Mouse (Mus musculus): ENCODE measurements around the gene Dynll2. TPM values are rescaled to one million over a fixed set of nuclear protein-coding genes. Genes with fewer than 3 reads are reported as not detected.

Gene Dynll2
- polyA plus RNA-seq, 1 experiment from 2014 or later: 29.1 TPM

DNA sequence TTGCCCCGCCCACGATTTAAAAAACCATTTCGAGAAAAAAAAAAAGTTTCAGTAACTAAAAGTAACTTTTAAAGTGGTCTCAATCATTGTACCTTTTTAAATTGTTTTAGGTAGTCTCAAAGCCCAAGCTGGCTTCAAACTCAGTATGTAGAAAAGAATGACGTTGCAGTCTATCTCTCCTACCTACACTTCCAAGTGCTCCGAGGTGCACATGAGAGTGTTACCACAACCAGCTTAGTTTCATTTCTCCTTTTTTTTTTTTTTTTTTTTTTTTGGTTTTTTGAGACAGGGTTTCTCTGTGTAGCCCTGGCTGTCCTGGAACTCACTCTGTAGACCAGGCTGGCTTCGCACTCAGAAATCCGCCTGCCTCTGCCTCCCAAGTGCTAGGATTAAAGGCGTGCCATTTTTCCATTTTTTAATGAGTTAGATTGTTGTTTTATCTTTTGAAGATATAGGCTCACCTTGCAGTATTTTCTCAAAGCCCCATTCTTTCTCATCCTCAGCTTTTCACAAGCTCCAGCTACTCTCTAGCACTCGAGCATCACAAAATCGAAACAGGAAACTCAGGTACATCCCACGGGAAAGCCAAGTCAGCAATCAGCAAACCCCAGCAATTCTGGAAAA lies 25.4 kb upstream of the Dynll2 start:
- H3K4me3 ChIP-seq: no peak overlapping the region
- H3K36me3 ChIP-seq: no peaks in the 10 kb centered on the region
- no peak overlapping the region for H3K27ac ChIP-seq (replicated peaks)
- no peaks in the 10 kb centered on the region for H3K9me3 ChIP-seq (replicated peaks)
- DNase-seq (ENCODE audit: low spot score): no peak
- H3K27me3 ChIP-seq (ENCODE audit: low read depth, poor library complexity, severe bottlenecking): peaks cover 3% of the 10 kb centered on the region; the same call in 1 of the 2 replicates
- peaks cover 15% of the 10 kb centered on the region for H3K4me1 ChIP-seq
- 93% methylated on average over 11 of the region's 11 CpGs for WGBS

DNA sequence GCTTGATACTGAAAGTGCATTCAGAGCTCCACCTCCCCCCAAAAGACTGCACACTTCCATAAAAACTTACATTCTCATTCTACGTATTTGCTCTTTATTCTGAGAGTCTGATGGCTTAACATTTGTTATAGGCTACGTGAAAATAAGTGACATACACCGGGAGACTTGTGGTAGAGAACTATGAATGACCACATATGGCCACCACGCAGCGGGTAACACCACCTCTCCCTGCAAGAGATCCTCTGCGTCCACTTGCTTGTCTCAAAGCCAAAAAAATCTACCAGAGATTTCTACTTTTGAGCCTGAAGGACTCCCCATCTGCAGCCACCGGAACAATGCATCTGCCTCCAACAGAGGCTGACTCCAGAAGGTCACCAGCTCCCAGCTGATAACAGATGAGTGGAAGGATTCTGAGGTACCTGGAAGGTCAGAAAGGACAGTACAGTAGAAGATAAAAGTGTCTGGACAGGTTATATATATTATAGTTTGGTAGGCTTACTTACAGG lies 24.6 kb upstream of the Dynll2 start:
- H3K36me3 ChIP-seq: no peaks in the 10 kb centered on the region
- WGBS: 93% methylated on average over 7 of the region's 7 CpGs
- H3K4me3 ChIP-seq: no peak overlapping the region

DNA sequence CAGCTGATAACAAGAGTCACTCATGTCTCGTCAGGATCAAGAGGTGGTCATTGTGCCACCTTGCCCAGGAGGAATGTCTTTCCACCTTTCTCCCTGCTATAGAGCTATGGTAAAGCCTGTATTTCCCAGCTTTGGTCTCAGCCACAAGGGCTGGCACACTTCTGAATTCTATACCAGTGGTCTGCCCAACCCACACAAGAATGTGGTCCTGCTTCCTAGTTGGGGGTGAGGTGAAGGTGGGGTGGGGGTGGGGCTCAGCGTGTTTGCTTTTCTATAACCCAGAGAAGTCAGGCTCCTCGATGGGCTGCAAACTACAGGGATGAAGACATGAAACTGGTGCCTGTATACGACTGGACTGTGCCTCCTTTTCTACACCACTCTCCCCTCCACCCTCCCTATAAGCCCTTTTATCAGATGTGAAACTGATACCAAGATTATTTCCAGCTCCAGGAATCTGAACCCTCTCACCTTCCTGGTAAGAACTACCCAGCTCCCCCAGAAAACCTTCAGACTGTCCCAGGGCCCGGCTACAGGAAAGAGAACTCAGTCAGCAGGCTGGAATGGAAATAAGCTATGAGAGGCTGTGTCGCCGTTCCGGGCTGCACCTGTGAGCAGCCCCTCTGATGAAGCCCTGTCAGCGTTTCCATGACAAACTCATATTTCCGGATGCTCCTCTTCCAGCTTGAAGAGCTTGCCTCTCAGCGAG lies 24.0 kb upstream of the Dynll2 start:
- H3K27me3 ChIP-seq (ENCODE audit: low read depth, poor library complexity, severe bottlenecking): peaks cover 3% of the 10 kb centered on the region; the same call in 1 of the 2 replicates
- peaks cover 15% of the 10 kb centered on the region for H3K4me1 ChIP-seq
- no peaks in the 10 kb centered on the region for H3K36me3 ChIP-seq
- H3K9me3 ChIP-seq (replicated peaks): no peaks in the 10 kb centered on the region
- no peak overlapping the region for H3K4me3 ChIP-seq
- H3K27ac ChIP-seq (replicated peaks): no peak overlapping the region
- WGBS: 84% methylated on average over 11 of the region's 11 CpGs
- no peak for DNase-seq (ENCODE audit: low spot score)

More for the DNA sequence above, 24.6 kb upstream of the Dynll2 start:
- Histone ChIP-seq H3K4me1 (peaks cover 15% of the 10 kb centered on the region), H3K9me3 (replicated peaks) (no peaks in the 10 kb centered on the region), H3K27ac (replicated peaks) (no peak overlapping the region), H3K27me3 (ENCODE audit: low read depth, poor library complexity, severe bottlenecking) (peaks cover 3% of the 10 kb centered on the region; the same call in 1 of the 2 replicates)
- DNase-seq (ENCODE audit: low spot score): no peak

DNA sequence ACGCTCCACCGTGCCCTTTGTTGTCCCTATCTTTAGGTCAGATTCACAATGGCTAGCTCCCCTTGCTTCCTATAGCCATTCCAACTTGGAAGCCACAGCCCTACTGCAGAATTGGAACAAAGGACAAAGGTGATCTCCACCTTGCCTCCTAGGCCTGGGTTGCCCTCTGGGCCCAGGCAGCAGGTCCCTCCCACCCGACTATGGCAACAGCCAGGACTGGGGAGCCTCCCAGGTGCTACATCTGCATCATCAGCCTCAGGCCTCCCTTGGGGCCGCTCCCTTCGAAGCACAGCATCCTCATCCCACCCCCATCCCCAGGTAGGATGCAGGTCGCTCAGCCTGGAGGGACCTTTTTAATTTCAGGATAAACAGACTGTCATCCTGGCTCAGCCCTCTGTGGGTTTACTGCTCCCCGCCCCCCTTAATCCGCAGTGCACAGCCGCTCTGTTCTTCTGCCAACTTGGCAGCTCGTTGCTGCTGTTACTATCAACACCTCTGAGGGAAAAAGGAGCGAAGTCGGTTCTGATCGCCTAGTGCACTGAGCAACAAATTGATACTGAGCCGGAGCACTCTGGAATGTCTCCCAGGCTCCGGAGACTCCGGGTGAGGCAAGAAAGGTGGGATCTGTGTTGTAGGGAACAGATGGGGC lies 22.3 kb upstream of the Dynll2 start:
- H3K4me3 ChIP-seq: peak overlapping the region; percentile 21; the same call in 1 of the 2 replicates
- DNase-seq (ENCODE audit: low spot score): no peak
- no peaks in the 10 kb centered on the region for H3K36me3 ChIP-seq
- peak overlapping the region; percentile 64; the same call in 1 of the 2 replicates for H3K27ac ChIP-seq (replicated peaks)
- WGBS: 23% methylated on average over 16 of the region's 16 CpGs
- peaks cover 3% of the 10 kb centered on the region; the same call in 1 of the 2 replicates for H3K27me3 ChIP-seq (ENCODE audit: low read depth, poor library complexity, severe bottlenecking)
- peaks cover 15% of the 10 kb centered on the region for H3K4me1 ChIP-seq
- no peaks in the 10 kb centered on the region for H3K9me3 ChIP-seq (replicated peaks)

DNA sequence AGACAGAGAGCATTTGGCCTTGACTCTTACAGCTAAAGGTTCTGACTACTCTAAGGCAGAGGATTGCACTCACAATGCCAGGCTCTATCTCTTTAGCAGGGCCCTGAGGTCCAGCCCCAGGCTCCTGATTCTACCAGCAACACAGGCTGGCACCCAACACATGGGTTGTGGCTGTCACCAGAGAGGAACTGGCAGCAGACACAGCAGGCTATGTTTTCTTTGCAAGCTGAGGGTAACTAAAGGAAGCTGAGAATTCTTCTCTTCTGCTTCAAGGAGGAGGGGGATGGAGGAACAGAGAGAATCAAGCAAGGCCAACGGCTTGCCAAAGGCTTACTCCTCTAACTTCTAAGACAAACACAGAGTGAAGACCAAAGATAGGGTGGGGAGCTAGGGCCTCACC lies 21.3 kb upstream of the Dynll2 start:
- no peaks in the 10 kb centered on the region for H3K36me3 ChIP-seq
- WGBS: 74% methylated on average over 1 of the region's 1 CpGs
- no peak overlapping the region for H3K27ac ChIP-seq (replicated peaks)
- no peak overlapping the region for H3K4me3 ChIP-seq
- peaks cover 3% of the 10 kb centered on the region; the same call in 1 of the 2 replicates for H3K27me3 ChIP-seq (ENCODE audit: low read depth, poor library complexity, severe bottlenecking)
- H3K4me1 ChIP-seq: peaks cover 15% of the 10 kb centered on the region
- no peaks in the 10 kb centered on the region for H3K9me3 ChIP-seq (replicated peaks)
- no peak for DNase-seq (ENCODE audit: low spot score)

DNA sequence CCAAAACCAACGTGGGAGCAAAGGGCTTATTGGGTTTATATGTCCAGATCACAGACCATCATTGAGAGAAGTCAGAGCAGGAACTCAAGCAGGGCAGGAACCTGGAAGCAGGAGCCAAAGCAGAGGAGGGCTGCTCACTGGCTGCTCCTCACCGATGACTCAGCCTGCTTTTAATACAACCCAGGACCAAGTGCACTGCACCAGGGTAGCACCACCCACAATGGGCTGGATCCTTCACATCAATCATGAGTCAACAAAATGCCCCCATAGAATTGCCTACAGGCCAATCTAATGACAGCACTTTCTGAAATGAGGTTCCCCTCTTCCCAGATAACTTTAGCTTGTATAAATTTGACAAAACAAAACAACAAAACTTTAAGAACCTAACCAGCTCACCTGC lies 16.8 kb upstream of the Dynll2 start:
- Histone ChIP-seq H3K9me3 (replicated peaks) (peaks cover 6% of the 10 kb centered on the region; the same call in 1 of the 2 replicates), H3K4me1 (no peaks in the 10 kb centered on the region), H3K27ac (replicated peaks) (no peak overlapping the region), H3K27me3 (ENCODE audit: low read depth, poor library complexity, severe bottlenecking) (no peaks in the 10 kb centered on the region), H3K36me3 (peaks cover 20% of the 10 kb centered on the region), H3K4me3 (no peak overlapping the region)
- DNase-seq (ENCODE audit: low spot score): no peak
- 77% methylated on average over 2 of the region's 2 CpGs for WGBS

DNA sequence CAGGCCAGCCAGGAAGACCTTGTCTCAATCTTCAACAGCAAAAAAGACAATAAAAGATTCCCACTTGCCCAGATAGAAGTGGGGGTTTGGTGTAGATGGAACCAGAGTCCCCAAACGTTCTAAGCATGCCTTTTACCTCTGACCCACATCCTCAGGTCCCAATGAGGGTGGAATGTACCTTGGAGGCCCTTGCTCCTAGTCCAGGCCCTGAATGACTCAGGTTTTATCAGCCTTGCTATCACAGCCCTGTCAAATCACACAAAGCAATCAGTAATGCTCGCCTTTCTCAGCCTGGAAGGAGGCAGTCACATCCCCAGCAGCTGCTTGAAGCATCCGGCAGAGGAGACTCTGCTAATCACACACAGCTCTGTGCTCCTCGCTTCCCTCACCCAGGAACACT lies 15.4 kb upstream of the Dynll2 start:
- WGBS: 77% methylated on average over 4 of the region's 4 CpGs
- Histone ChIP-seq H3K27me3 (ENCODE audit: low read depth, poor library complexity, severe bottlenecking) (no peaks in the 10 kb centered on the region), H3K4me3 (no peak overlapping the region), H3K27ac (replicated peaks) (no peak overlapping the region), H3K9me3 (replicated peaks) (peaks cover 6% of the 10 kb centered on the region; the same call in 1 of the 2 replicates), H3K36me3 (peaks cover 24% of the 10 kb centered on the region), H3K4me1 (no peaks in the 10 kb centered on the region)
- no peak for DNase-seq (ENCODE audit: low spot score)

DNA sequence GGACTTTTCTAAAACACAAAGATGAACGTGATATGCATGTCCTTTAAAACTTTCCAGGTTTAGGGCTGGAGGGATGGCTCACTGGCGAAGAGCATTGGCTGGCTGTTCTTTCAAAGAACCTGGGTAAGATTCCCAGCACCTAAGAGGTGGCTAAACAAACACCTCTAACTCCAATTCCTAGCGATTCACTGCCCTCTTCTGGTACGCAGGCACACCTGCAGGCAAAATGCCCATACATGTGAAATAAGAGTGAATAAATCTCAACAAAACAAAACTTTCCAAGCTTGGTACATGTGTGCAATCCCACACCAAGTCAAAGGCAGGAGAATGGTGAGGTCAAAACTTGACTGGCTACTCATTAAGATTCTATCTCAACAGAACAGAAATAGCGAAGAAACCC lies 12.4 kb upstream of the Dynll2 start:
- 88% methylated on average over 5 of the region's 5 CpGs for WGBS
- H3K36me3 ChIP-seq: peaks cover 24% of the 10 kb centered on the region
- H3K27me3 ChIP-seq (ENCODE audit: low read depth, poor library complexity, severe bottlenecking): no peaks in the 10 kb centered on the region
- H3K4me1 ChIP-seq: no peaks in the 10 kb centered on the region
- no peak overlapping the region for H3K27ac ChIP-seq (replicated peaks)
- DNase-seq (ENCODE audit: low spot score): no peak
- H3K4me3 ChIP-seq: no peak overlapping the region
- H3K9me3 ChIP-seq (replicated peaks): peaks cover 6% of the 10 kb centered on the region; the same call in 1 of the 2 replicates

DNA sequence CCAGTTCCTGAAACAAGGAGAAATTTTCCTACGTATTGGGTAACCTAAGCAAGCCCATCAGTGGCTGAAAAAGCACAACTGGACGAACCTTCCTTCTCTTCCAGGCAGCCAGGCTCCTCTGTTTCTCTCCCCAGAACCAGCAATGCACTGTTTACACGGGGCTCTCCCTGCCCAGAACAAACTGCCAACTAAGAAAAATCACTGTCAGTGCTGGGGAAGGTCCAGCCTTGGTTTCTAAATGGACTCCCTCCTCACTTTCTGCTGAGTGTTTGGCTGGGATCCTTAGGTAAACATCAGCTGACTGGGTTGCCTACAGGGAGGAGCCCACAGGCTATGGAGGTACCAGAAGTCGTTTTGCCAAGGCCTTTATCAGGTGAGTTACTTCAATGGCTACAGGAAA lies 4.5 kb upstream of the Dynll2 start:
- WGBS: 61% methylated on average over 4 of the region's 4 CpGs
- Histone ChIP-seq H3K36me3 (no peaks in the 10 kb centered on the region), H3K4me3 (no peak overlapping the region), H3K9me3 (replicated peaks) (no peaks in the 10 kb centered on the region), H3K27me3 (ENCODE audit: low read depth, poor library complexity, severe bottlenecking) (no peaks in the 10 kb centered on the region), H3K4me1 (peaks cover 13% of the 10 kb centered on the region), H3K27ac (replicated peaks) (no peak overlapping the region)
- no peak for DNase-seq (ENCODE audit: low spot score)

DNA sequence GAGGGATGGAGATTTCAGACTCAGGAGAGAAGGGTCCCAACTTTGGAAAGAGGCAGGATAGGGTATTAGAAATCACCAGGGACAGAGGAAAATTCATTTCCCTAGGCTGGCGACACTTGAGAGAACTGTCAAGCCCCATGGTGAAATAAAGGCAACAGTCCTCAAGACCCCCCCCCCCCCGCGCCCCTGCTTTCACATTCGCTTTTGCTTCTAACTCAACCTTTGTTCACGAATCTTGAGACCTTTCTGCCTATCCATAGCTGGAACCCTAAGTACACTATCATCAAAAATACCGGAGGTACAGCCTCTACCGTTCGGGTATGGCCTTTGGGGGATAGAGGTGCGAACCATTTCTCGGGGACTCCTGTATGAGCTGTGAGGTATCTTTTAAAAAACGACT lies 528 bp upstream of the Dynll2 start:
- Histone ChIP-seq H3K27ac (replicated peaks) (peak overlapping the region; percentile 99), H3K4me1 (peaks cover 44% of the 10 kb centered on the region), H3K36me3 (peaks cover 21% of the 10 kb centered on the region), H3K9me3 (replicated peaks) (no peaks in the 10 kb centered on the region), H3K4me3 (peak overlapping the region; percentile 91), H3K27me3 (ENCODE audit: low read depth, poor library complexity, severe bottlenecking) (no peaks in the 10 kb centered on the region)
- WGBS: 63% methylated on average over 11 of the region's 11 CpGs
- no peak for DNase-seq (ENCODE audit: low spot score)

DNA sequence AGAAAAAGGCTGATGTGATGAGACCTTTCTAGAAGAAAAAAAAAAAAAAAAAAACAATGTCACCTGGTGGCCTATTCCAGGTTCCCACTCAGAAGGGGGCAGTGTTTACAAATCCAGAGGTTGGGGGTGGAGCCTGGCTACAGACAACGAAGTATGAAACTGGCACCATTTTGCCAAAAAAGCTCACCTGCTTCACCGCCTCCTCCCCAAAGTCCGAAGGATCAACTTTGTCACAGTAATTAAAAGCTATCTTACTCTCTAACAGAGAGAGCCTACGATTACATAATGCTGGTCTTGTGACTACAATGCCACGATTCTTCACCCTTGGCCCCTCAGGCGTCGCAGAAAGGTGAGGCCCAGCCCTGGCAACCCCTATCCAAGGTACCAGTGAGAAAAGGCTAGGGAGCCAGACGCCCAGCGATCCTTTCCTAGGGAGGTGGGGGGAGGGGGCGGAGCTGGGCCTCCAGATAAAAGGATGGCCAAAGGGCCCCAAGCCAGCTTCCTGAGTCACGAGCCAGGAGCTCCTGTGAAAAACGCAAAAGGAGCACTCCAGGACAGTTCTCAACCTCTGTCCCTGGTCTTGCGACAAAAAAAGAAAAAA lies 1.1 kb downstream of the Dynll2 start:
- peak overlapping the region; percentile 99 for H3K27ac ChIP-seq (replicated peaks)
- H3K36me3 ChIP-seq: peaks cover 37% of the 10 kb centered on the region
- H3K4me3 ChIP-seq: peak overlapping the region; percentile 91
- DNase-seq (ENCODE audit: low spot score): peak; percentile 58
- peaks cover 44% of the 10 kb centered on the region for H3K4me1 ChIP-seq
- no peaks in the 10 kb centered on the region for H3K9me3 ChIP-seq (replicated peaks)
- H3K27me3 ChIP-seq (ENCODE audit: low read depth, poor library complexity, severe bottlenecking): no peaks in the 10 kb centered on the region
- 6% methylated on average over 13 of the region's 13 CpGs for WGBS

DNA sequence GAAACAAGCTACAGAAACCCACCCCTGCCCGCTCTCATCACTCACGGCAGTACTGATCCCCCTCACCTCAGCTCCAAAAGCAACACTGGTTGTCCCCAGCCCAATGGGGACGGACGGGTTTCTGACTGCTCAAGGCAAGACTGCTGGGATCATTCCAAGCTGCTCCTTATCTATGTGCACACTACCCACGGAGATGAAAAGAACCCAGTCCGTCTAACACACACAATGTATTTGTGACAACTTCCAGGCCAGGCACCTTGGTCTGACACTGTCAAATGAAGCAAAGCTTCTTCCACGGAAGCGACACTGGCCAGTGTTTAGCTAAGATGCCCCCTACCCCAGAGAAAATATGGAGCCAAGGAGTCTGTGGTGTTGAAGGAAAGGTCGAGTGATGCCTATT lies 1.7 kb downstream of the Dynll2 start:
- Histone ChIP-seq H3K4me1 (peaks cover 44% of the 10 kb centered on the region), H3K9me3 (replicated peaks) (no peaks in the 10 kb centered on the region), H3K27me3 (ENCODE audit: low read depth, poor library complexity, severe bottlenecking) (no peaks in the 10 kb centered on the region), H3K4me3 (peak overlapping the region; percentile 91), H3K27ac (replicated peaks) (peak overlapping the region; percentile 15; the same call in 1 of the 2 replicates), H3K36me3 (peaks cover 43% of the 10 kb centered on the region)
- no peak for DNase-seq (ENCODE audit: low spot score)
- WGBS: 64% methylated on average over 9 of the region's 9 CpGs

Data from midbrain, embryonic 10.5 days (tissue).